Comparison of ENCODE assay signal across 18 mouse cellular contexts in the genomic region with DNA sequence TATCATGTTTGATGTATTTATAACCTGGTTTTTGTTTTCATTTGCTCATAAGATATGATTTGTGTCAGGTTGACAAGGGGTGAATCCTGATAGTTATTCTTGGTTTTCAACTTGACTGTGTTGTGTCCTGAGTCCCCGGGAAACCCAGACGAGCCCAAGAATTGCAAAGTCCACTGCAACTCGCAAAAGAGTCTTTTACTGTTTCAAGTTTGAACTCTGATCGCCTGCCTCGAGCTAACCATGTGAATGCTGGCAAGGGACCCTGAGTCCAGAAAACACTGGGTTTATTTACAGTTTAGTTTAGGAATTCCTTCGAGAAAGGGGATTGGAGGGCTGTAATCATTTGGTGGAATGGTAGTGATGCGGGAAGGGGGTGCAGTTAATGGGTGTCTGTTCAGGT.
A peak's percentile ranks its signal among the peaks of the same experiment; 100 is the strongest.
DNase-seq lines count a peak whose midpoint lies in the region.
"Had no signal": no experiment of that assay in that cellular context is flagged by ENCODE, and none has a peak within 500 bp of the region (broad histone marks: within the 10 kb centered on the region; RNA-seq: fewer than 3 reads in every experiment).

No protein-coding gene starts in this region.

- DNase-seq in kidney, adult 18-20 months = peak; percentile 24
- no peak for DNase-seq in kidney, postnatal 4 days
- peak; percentile 61 for DNase-seq in kidney, adult 9 months
- peak; percentile 21 for DNase-seq in kidney, postnatal 14 days
- DNase-seq in spleen, adult 12 weeks (ENCODE audit: low spot score) = no peak
- no peak for DNase-seq in thymus, postnatal 14 days
- DNase-seq: adrenal gland, postnatal 10 days; adrenal gland, postnatal 36 days; B cell, adult 2 months; cerebellum, adult 18-20 months; cerebellum, adult 9-10 months; cerebellum, postnatal 14 days; forebrain, postnatal 0 days; gastrocnemius, adult 2 months; gastrocnemius, postnatal 14 days; heart, adult 18-20 months; heart, postnatal 10 days; heart, postnatal 36 days had no signal

Comparison
In these comparisons a context has a peak if more than half of its experiments do, and no peak if none do; other contexts are left out.
1. DNase-seq: peak in kidney, adult 18-20 months (single experiment), kidney, adult 9 months (single experiment) and kidney, postnatal 14 days (single experiment); none in kidney, postnatal 4 days (0 of 2), spleen, adult 12 weeks (single experiment) and thymus, postnatal 14 days (single experiment).